Mouse (Mus musculus) layer of hippocampus, adult 18-20 months (tissue): ENCODE measurements around the gene Itga5. TPM values are rescaled to one million over a fixed set of nuclear protein-coding genes. Genes with fewer than 3 reads are reported as not detected.

ENCODE experiments used
- DNase-seq, 2 experiments: peaks; one replicate each; pipeline ENCODE4 v3.0.0; 2022; ENCODE audit warnings: low spot score in 2 of 2
- total RNA-seq, 2 experiments: library from RNA; stranded (reverse); gene quantifications; 2 replicates each; pipeline ENCODE4 v1.2.3; 2021

Gene Itga5
- total RNA-seq, 2 experiments from 2014 or later: 1.1 to 1.2 TPM

GRCm38 (mm10) chr15:103340786-103341185 lies 25.8 kb downstream of the Itga5 start:
- DNase-seq: no peak

GRCm38 (mm10) chr15:103339961-103340337 lies 26.6 kb downstream of the Itga5 start, which contains the start of gene Zfp385a:
TSS of gene Zfp385a (minus strand) at chr15:103340093.
- DNase-seq: peak; percentile 65 to 79

- no peak for DNase-seq
Measured at GRCm38 (mm10) chr15:103339166-103339960, 27.2 kb downstream of the Itga5 start.

- no peak for DNase-seq
Measured at GRCm38 (mm10) chr15:103338829-103339165, 27.8 kb downstream of the Itga5 start.

GRCm38 (mm10) chr15:103336996-103337667 lies 29.4 kb downstream of the Itga5 start:
- no peak for DNase-seq

GRCm38 (mm10) chr15:103335488-103336235 lies 30.9 kb downstream of the Itga5 start:
- DNase-seq: no peak

GRCm38 (mm10) chr15:103335040-103335439 lies 31.5 kb downstream of the Itga5 start:
- DNase-seq: no peak

GRCm38 (mm10) chr15:103334194-103334593 lies 32.4 kb downstream of the Itga5 start:
- DNase-seq: no peak

- DNase-seq: no peak
Measured at GRCm38 (mm10) chr15:103333738-103334137, 32.8 kb downstream of the Itga5 start.

GRCm38 (mm10) chr15:103333081-103333615 lies 33.4 kb downstream of the Itga5 start:
- no peak for DNase-seq

GRCm38 (mm10) chr15:103323455-103324247 lies 42.9 kb downstream of the Itga5 start:
- peak; percentile 68 to 81 for DNase-seq

GRCm38 (mm10) chr15:103323070-103323454 lies 43.5 kb downstream of the Itga5 start:
- no peak for DNase-seq

- no peak for DNase-seq
Measured at GRCm38 (mm10) chr15:103322396-103322795, 44.2 kb downstream of the Itga5 start.

GRCm38 (mm10) chr15:103321076-103321475 lies 45.5 kb downstream of the Itga5 start:
- DNase-seq: no peak

GRCm38 (mm10) chr15:103318201-103318816 lies 48.3 kb downstream of the Itga5 start:
- DNase-seq: no peak

- no peak for DNase-seq
Measured at GRCm38 (mm10) chr15:103317731-103318130, 48.8 kb downstream of the Itga5 start.

- DNase-seq: no peak
Measured at GRCm38 (mm10) chr15:103317120-103317519, 49.4 kb downstream of the Itga5 start.

- DNase-seq: no peak
Measured at GRCm38 (mm10) chr15:103315979-103316776, 50.4 kb downstream of the Itga5 start.

- no peak for DNase-seq
Measured at GRCm38 (mm10) chr15:103315011-103315502, 51.5 kb downstream of the Itga5 start.
